Mouse (Mus musculus) c-Kit-positive CD71-positive TER-119-positive erythroid progenitor cells, embryonic 14.5 days (primary cell): ENCODE measurements around the gene Gm10300.

Experiments used
- DNase-seq: peaks from one replicate; pipeline ENCODE4 v3.0.0-alpha.2; 2013; ENCODE audit warnings: low spot score

Gm10300 gene

DNA sequence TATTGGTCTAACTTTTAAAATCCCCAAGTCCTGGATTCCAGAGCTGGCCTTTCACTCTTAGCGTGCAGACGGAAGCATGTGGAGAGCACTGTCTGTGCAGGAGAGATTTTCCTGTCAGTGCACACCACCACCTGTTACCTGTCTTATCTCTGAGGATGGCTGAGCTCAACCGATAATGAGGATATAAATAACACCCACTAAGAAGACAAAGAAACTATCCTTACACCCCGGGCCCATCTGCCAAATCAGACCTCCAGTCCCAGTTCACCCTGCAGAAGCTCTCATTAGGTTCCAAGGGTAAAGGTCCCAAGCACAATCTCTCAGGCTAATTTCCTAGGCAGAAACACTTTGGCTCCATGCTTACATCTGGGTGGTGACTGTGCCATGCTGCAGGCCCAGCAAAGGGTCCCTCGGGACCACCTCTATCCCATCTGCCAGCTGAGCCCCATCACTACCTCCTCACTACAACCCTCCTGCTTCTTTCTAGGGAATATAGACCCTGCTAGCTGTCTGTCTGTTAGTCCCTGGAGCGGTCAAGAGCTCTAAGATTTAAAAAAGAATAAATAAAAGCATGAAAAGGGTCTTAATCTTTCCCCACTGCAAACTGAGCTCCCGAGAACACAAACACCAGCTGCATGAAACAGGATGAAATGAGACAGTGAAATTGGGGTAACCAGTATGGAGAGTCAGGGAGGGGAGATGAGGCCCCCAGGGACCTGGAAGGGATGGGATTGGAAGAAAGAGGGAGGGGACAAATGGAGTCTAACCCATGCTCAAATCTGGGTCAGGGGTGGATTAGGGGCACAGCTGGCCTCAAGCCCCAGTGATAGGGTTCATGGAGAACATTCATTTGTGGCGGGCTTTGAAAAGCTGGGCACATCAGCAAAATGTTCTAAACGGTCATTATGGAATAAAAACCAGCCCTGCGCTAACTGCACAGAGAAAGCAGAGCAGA lies 22.9 kb upstream of the Gm10300 start:
- DNase-seq, result no peak

DNA sequence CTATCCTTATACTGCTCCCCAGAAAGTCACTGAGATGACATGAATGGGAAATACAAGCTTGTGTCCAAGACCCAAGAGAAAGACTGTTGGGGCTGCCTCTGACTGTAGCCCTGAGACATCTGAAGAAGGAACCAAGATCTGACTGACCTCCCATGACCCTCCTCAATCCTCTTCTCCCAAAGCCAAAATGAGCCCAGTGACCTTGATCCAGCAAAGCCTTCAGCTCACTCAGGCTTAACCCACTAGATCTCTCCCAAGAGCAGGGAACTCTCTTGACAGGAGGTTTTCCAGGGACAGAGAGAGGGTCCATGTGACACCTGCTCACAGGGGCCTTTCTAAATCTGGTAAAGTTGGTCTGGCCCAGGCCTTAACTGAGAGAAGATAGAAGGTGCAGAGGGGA lies 17.2 kb upstream of the Gm10300 start:
- no peak for DNase-seq

DNA sequence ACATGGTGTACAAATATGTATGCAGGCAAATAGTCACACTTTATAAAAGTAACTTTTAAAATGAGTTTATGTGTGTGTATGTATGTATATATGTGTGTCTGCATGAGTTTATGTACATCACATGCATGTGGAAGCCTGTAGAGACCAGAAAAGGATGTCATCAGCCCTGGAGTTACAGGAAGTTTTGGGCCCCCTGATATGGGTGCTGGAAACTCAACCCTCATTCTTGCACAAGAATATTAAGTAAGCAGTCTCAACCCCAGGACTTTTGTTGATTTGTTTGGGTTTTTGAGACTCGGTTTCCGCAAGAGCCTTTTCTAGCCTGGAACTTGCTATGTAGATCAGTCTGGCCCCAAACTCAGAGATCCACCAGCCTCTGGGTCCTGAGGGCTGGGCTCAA lies 15.0 kb upstream of the Gm10300 start:
- DNase-seq, result no peak

DNA sequence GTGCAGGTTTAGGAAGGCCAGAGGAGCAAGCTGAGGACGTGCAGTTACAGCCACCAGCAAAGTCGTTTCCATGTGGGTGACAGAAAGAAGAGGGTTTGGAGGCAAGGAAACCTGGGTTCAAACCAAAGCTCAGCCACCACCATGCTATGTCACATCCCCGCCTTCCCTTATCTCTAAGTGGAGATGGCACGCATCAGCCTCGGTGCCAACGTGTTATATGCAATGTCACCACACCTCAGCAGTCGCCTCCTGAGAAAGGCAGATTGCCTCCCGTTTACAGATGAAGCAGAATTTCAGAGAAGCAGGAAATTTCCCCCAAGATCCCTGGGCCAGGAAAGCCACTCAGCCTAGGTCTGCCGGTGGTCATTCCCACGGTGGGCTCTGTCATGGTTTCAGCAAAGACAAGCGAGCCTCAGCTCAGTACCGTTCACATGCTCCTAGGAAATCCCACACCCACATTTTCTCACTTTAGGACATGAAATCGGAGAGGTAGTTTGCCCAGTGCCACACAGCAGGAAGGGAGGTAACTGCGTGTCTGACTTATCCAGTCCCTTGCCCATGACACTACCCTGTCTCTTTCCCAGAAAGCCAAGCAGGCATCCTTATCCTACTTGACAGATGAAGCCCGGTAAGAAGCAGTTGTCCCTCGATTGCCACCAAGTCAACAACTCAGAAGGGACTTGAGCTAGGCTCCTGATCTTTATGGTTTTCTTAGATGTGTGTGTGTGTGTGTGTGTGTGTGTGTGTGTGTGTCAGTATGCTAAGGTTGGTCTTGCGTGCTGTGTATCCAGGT lies 14.3 kb upstream of the Gm10300 start:
- DNase-seq, result peak; percentile 78

DNA sequence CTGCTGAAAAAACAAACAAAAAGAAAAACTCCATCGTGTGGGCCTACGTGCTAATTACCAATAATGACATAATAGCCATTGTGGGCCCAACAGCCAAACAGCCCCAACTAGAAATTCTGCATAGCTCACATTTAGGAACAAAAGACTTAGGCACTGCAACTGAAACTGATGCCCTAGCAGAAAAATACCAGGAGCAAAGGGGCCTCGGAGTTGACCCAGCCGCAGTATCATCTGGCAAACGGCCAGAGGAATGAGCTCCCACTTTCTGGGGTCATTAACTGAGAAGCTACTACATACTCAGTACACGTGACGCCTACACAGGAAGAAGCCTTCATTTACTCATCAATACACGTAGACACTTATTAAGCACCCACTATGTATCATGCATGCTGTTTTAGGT lies 12.2 kb upstream of the Gm10300 start:
- no peak for DNase-seq

DNA sequence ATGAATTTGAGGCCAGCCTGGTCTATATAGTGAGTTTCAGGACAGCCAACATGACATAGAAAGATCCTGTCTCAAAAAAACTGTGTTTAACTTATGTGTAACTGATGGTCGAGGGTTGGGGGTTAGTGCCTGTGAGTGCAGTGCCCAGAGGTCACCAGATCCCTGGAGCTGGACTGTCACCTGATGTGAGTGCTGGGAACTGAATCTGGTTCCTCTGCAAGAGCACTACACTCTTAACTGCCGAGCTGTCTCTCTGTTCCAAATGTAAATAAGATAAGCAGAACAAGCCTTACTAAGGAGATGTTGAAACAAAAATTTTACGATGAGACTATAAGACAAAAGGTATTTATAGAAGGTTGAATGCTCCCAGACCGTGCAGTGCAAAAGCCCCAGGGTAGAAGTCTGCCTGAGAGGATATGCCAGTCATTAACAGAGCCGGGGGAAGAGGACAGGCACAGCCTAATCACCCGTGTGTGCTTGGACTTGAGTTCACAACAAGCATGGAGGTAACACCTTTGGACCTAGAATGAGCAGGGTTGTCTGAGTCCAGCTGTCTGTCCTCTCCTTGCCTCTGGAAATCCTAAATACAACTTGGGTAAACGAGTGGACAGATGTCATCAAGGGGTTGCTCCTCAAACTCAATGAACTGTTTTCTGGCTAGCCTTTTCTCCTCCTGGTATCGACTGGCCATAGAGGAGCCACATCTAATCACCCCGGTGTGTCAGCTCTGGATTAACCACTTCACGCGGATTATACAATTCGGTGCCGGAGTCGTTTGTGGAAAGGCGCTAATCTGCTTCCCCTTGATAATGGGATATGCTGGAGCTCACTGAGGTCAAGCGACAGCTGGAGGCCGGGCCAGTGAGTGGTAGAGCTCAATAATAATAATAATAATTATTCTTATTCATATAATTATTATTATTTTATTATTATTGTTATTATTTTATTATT lies 11.3 kb upstream of the Gm10300 start:
- no peak for DNase-seq

DNA sequence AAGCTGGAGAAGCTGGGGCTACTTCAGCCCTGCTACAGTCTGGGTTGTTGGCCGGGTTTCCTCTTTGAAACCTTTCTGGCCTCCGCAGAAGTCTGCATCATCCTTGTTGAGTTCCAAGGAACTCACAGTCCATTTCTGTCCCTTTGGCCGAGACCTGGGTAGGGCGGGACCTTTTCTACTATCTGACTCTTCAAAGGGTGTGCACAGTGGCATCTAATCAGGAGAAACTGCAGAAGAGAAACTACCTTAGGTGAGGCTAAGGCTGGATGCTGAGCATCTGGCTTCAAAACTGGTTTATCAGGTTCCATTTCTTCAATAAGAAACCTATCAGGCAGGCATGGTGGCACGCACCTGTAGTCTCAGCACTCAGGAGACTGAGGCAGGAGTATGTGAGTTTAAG lies 9.9 kb upstream of the Gm10300 start:
- no peak for DNase-seq

DNA sequence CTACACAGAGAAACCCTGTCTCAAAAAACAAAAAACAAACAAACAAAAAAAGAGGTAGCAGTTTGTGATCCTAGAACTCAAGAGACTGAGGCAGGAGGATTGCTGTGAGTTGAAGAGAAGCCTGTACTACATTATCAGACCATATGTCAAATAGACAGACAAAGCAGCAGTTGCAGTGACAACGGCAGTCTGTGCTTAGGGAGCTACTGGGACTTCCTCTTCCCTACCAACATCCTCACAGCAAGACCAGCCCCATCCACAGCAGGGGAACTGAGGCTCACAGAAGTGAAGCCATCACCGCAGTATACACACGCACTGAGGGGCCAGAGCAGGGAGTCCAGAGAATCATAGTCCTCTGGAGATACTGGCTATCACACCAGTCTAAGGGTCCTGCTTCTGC lies 8.9 kb upstream of the Gm10300 start:
- no peak for DNase-seq

DNA sequence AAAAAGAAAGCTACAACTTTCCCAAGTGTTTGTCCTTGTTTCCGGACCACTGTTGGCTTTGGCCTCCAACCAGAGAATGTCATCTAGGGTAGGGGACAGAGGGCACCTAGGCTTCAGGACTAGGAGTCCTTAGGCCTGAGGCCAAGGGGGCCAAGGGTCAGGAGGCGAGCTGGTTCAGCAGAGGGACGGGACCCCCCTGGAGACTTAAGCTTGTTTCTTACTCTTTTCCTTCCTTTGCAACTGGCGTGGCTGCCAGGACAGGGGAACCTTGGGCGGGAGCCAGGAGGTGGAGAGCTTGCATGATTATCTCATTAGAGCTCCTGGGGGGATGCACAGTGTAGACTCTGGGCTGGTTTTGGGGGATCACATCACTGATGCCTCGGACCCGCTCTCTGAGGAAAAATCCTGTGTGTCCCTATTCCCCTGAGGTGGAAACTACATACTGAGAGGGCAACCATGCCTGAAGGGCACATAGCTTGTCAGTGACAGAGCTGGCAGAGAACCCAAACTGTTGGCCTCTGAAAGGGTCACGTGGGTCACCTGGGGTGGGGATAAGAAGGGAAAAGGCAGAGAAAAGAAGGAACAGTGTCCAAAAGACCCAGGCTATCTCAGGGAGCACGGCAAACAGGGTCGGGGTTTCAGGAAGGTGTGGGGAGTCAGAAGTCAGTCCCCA lies 8.3 kb upstream of the Gm10300 start:
- no peak for DNase-seq

DNA sequence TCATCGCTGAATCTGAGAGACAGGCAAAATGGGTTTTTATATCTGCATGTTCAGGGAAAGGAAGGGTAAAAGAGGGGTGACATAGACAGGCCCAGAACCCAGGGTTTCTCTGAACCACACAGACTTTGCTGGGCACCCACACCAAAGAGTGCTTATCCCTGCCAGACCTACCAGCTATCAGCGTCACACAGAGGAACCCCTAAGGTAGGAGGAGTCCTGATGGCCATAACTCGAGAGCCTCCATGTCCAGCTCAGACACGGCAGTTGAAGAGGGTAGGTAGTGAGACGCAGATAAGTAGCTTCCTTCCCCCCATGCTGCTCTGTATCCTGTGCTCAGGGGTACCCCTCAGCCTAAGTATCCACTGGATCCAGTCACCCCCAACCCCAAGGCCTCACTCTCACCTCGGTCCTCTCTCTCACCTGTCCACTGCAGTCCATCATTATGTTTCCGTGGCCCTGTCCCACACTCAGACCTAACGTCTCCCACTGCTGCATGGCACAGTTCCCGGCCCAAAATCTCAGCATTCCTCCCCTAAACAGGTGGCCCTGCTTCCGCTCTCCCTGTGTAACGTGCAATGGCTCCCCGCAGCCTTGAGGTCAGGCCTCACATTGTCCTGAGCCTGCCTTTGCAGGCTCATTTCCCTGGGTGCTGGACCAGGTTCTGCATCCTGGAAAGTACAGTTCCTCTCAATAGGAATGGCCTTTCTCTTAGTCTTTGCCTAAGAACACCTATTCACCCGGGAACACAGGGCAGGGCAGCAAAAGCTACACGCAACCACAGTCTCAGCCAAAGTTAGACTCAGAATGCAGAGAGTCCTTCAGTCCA lies 7.2 kb upstream of the Gm10300 start:
- no peak for DNase-seq

DNA sequence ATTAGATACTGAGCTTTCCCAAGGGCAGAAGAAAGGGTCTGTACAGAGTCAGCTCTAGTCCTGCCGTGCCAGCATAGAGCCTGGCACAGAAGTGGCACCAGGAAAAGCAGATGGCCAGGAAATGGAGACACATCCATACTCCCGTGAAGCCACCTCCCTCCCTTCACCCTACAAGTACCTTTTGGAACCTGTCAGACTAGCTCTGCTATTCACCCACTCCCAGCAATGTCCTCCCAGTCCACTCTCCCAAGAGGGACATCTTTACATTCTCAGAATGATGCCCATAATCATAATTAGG lies 6.6 kb upstream of the Gm10300 start:
- DNase-seq, result no peak

DNA sequence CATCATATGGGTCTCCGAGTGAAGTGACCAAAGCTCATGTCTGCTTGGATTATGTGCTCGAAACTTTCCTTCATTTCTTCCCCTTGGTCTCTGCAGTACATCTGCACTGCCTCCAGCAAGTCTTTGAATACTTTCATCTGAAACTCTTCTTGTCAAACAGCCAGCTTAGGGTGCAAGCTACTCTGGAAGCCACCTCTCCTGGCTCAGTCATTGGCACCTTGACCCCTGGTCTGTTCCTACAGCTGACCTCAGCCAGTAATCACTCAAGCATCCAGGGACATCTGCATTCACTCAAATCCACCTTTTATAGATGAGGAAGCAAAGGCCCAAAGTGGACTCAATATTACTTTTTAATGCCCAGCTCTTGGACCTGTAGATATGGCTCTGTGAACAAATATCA lies 2.8 kb upstream of the Gm10300 start:
- DNase-seq, result no peak

DNA sequence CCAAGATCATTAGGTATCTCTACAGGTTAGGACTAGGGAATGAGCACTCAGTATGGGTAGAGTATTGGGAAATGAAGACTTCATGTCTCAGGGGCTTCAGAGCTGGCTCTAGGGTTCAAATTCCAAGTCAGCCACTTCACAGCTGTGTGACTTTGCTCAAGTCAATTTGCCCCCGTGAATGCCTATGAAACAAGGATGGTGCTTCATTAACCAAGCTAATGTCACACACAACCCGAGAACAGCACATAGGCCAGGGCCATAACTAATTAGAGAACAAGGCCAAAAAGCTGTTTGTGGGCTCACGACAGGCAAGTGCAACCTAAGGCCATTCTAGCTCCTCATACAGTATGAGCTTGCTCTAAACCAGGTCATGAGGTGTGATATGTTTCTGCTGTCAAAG lies 2.3 kb upstream of the Gm10300 start:
- no peak for DNase-seq

DNA sequence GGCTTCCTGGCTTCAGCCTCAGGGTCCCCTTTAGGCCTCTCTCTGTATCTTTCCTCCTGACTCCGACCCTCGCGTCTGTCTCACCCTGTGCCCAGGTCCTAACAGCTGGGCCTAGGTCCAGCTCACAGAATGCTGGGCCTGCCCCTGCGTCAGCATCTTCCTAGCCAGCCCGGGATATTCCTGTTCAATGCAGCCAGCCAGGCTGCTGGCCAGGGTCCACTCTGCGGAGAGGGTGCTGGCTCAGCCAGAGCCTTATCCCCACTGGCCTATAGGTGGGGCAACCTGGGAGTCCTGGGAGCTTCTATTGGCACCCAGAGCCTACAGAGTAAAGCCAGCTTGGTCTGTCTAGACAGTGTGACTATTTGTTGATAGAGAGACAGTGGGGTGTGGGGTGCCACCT lies 1.6 kb upstream of the Gm10300 start:
- DNase-seq, result no peak

DNA sequence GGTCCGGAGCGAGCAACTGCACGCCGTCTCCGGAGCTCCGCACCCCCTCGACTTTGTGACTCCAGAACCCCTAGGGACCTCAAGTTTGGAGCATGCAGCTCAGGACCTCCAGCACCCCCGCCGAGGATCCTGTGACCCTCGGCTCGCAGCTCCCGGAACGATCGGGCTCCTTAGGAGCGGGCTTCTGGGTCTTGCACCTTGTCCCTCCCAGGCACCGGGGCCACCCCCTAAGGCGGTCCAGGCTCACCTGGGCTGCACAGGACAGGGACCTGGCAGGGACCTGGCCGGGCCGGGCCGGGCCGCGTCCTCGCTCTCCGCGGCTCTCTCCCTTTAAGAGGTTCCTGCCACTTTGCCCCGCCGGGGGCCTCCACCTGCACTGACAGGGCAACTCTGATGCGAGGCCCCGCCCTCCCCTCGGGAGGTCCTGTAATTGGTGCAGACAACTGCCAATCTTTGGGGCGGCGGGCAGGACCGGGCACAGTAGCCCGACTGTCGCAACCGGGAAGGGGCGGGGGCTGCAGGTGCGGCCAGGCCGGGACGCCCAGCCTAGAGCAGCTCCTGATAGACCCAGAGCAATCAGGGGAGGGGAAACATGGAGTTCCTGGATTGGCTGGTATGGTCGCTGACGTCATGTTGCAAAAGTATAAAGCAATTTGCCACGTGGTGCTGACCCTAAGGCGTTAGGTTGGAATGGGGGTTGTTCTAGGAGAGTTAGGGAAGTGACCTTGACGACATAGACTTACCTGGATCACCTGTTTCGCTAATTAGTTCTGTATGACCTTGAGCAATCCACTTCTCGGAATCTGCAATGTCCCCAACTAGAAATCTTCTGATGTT lies 654 bp downstream of the Gm10300 start, which contains the start of gene Epb41:
Gene Epb41, minus strand, starts transcription at position 389 of the 837 bp plus-strand sequence.
- DNase-seq, result peak; percentile 99

DNA sequence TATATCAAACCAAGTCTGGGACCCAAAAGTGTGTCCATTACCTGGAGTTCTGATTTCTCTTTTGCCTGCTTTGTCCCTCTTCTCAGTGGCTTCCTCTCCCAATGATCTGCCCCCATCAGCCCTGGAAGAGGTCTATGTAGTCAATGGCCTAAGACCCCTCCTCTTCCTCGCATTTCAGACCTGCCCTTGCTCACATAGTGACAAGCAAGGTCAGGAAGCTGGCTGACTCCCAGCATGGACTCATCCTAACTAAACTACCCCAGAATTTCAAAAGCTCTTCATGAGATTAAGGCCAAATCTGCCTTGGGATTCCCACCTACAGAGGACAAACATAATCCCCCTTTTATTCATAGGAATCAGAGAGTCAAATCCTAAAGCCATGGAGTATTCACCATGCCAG lies 1.3 kb downstream of the Gm10300 start:
- DNase-seq, result no peak

DNA sequence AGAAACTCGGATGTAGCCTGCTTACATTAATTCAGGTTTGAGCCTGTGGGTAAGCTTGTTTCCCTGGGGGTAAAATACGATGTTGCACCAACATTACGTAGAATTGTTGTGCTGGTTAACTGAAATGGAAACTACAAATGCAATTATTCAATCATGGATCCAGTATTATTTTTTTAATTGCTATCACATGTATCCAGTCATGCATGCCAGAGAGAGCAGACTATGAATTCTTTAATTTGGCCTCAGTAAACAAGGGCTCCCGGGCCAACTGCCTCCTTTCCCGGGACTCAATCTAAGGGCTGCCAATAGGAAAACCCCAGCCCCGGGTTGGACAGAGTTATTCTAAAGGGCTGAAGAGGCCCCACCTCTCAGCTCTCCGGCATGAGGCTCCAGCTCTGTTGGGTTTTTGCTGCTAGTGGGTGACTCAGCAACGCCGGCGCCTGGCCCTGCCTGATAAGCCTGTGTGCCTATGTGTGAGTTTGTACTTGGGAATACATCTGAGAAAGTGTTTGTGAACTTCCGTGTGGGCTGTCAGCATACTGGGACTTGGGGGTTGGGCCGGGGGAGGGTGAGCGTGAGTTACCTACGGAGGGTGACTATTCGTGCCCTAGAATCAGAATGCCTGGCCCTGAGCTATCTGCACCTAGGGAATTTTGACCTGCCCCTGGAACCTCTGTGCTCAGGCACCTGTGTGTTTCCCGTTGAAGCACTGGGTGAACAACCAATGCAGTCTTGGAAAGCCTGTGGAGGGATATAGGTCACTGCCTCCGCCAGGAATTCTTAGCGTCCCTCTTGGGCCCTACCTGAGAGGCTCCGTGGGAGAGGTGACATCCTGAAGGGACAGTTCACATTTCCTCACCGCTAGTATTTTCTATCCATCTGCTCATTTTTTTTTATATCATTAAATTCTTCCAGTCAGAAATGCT lies 2.2 kb downstream of the Gm10300 start:
- peak; percentile 98 for DNase-seq

DNA sequence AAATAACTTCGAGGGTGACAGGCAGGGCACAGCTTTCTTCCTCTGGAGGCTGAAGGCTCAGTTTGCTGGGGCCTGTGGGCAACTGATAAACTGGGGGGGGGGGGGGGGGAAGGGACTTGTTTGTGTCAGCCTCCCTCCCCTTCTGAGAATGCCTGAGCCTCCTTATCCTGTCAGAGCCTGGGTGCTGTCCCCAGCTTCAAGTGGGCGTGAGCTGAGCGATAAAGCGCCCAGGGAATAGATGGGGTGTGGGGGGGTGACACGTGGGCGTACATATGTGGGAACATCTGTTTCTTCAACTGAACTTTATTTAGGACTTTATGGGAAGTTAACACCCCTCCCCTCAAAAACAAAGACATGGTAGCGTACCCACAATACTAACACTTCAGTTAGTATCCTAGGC lies 2.9 kb downstream of the Gm10300 start:
- DNase-seq, result peak; percentile 96

DNA sequence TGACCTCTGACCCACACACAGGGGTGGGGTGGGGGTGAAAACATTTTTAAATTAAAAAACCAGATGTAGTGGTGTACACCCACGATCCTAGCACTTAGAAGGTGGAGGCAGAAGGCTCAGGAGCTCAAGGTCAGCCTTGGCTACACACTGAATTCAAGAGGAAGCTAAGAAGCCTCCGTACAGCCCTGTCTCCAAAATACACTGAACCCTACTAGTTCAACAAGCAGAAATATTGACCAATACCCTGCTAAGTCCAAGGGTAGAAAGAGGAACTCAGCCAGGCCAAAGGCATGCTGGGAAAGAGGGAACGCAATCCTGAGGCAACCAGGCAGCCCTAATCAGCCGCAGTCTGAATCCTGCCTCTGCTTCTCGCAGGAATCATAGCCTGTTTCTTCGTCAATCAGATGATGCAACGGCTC lies 3.8 kb downstream of the Gm10300 start:
- peak; percentile 51 for DNase-seq
